In genomic region chr9:102410666-102411065, GRCm38 (mm10) we compare ENCODE assay signal across 21 mouse cellular contexts. TPM values are rescaled to one million over a fixed set of nuclear protein-coding genes. Genes with fewer than 3 reads are reported as not detected.
"Had no signal": no experiment of that assay in that cellular context is flagged by ENCODE, and none has a peak within 500 bp of the region (broad histone marks: within the 10 kb centered on the region; RNA-seq: fewer than 3 reads in every experiment).

No protein-coding gene starts in this region.

- ATAC-seq: liver, postnatal 0 days had no signal

- H3K27ac ChIP-seq: limb, embryonic 10.5 days; limb, embryonic 13.5 days; liver, embryonic 14.5 days; lung, embryonic 15.5 days; neural tube, embryonic 12.5 days; neural tube, embryonic 15.5 days had no signal

- H3K9me3 ChIP-seq: limb, embryonic 10.5 days; limb, embryonic 13.5 days; lung, embryonic 15.5 days; neural tube, embryonic 12.5 days; neural tube, embryonic 15.5 days had no signal

- H3K4me1 ChIP-seq: limb, embryonic 13.5 days; lung, embryonic 15.5 days; neural tube, embryonic 12.5 days; neural tube, embryonic 15.5 days had no signal

- H3K4me2 ChIP-seq: limb, embryonic 13.5 days; lung, embryonic 15.5 days; midbrain, embryonic 11.5 days; neural tube, embryonic 12.5 days; neural tube, embryonic 15.5 days had no signal

- H3K27me3 ChIP-seq: lung, embryonic 15.5 days; neural tube, embryonic 12.5 days; neural tube, embryonic 15.5 days had no signal

- H3K4me3 ChIP-seq: limb, embryonic 10.5 days; limb, embryonic 13.5 days; lung, embryonic 15.5 days; neural tube, embryonic 12.5 days; neural tube, embryonic 15.5 days had no signal

- H3K36me3 ChIP-seq: limb, embryonic 10.5 days; limb, embryonic 13.5 days; lung, embryonic 15.5 days; neural tube, embryonic 12.5 days; neural tube, embryonic 15.5 days had no signal

- DNase-seq: kidney, adult 9 months; kidney, postnatal 14 days; kidney, postnatal 4 days; liver; liver, postnatal 0 days; lung, postnatal 10 days; lung, postnatal 4 days; midbrain, embryonic 14.5 days; right cerebral cortex, adult 18-20 months; right cerebral cortex, postnatal 25 days; thymus, adult 18-20 months; thymus, postnatal 14 days; thymus, postnatal 4 days had no signal

- H3K9ac ChIP-seq: limb, embryonic 13.5 days; liver, embryonic 14.5 days; liver, postnatal 0 days; lung, embryonic 15.5 days; neural tube, embryonic 12.5 days; neural tube, embryonic 15.5 days had no signal

RNA-seq across cellular contexts. Expression of gene Ephb1, which starts 56.2 kb away (rescaled TPM):
- total RNA-seq: megakaryocyte progenitor cell, adult 5-6 weeks had no signal
